Mouse (Mus musculus): ENCODE measurements around the gene Carns1. TPM values are rescaled to one million over a fixed set of nuclear protein-coding genes. Genes with fewer than 3 reads are reported as not detected.
"Not testable (repeated sequence)": the region's sequence is repeated elsewhere in the genome, so short reads cannot be mapped to it uniquely, and the experiment has no call there.

Carns1 gene
- total and polyA plus RNA-seq, 2 experiments from 2014 or later = 20.6 to 119 TPM

GRCm38 (mm10) chr19:4124432-4124831 is 50.8 kb downstream of the Carns1 start:
- Histone ChIP-seq H3K4me2 (ENCODE audit: low read depth, low read length) (no peak overlapping the region), H3K9me3 (replicated peaks; ENCODE audit: control insufficient read depth, low read length) (no peaks in the 10 kb centered on the region), H3K27ac (ENCODE audit: low read depth) (no peak overlapping the region), H3K27me3 (ENCODE audit: control insufficient read depth, insufficient read depth, low read length) (no peaks in the 10 kb centered on the region), H3K36me3 (replicated peaks; ENCODE audit: control insufficient read depth, insufficient read depth, low read length) (peaks cover 16% of the 10 kb centered on the region), H3K4me3 (ENCODE audit: low read depth, low read length) (no peak overlapping the region), H3K9ac (replicated peaks; ENCODE audit: low read depth, low read length) (no peak overlapping the region), H3K4me1 (ENCODE audit: control insufficient read depth, insufficient read depth) (peaks cover 19% of the 10 kb centered on the region)
- 78% methylated on average over 4 of the region's 4 CpGs for WGBS
- ATAC-seq (ENCODE audit: insufficient read depth, low read depth) (no peak), DNase-seq (ENCODE audit: low spot score) (no peak)
- TF ChIP-seq CTCF (IDR thresholded peaks at IDR 0.05; ENCODE audit: low read depth) (no peak), EP300 (IDR thresholded peaks at IDR 0.05; ENCODE audit: low read depth) (no peak)

GRCm38 (mm10) chr19:4122411-4123370 is 52.6 kb downstream of the Carns1 start:
- Histone ChIP-seq H3K4me2 (ENCODE audit: low read depth, low read length) (no peak overlapping the region), H3K4me1 (ENCODE audit: control insufficient read depth, insufficient read depth) (peaks cover 17% of the 10 kb centered on the region), H3K27me3 (ENCODE audit: control insufficient read depth, insufficient read depth, low read length) (no peaks in the 10 kb centered on the region), H3K36me3 (replicated peaks; ENCODE audit: control insufficient read depth, insufficient read depth, low read length) (peaks cover 9% of the 10 kb centered on the region), H3K27ac (ENCODE audit: low read depth) (no peak overlapping the region), H3K9ac (replicated peaks; ENCODE audit: low read depth, low read length) (no peak overlapping the region), H3K9me3 (replicated peaks; ENCODE audit: control insufficient read depth, low read length) (no peaks in the 10 kb centered on the region), H3K4me3 (ENCODE audit: low read depth, low read length) (no peak overlapping the region)
- no peak for TF ChIP-seq EP300 (IDR thresholded peaks at IDR 0.05; ENCODE audit: low read depth)
- 0 out of 2 replicates have a peak, but pooled peaks have one; percentile 2 for TF ChIP-seq CTCF (IDR thresholded peaks at IDR 0.05; ENCODE audit: low read depth)
- no peak for ATAC-seq (ENCODE audit: insufficient read depth, low read depth)
- WGBS = 75% methylated on average over 7 of the region's 7 CpGs
- no peak for DNase-seq (ENCODE audit: low spot score)

GRCm38 (mm10) chr19:4121896-4122295 is 53.4 kb downstream of the Carns1 start:
- not testable (repeated sequence) for DNase-seq (ENCODE audit: low spot score); H3K27ac ChIP-seq (ENCODE audit: low read depth); H3K9ac ChIP-seq (replicated peaks; ENCODE audit: low read depth, low read length); H3K27me3 ChIP-seq (ENCODE audit: control insufficient read depth, insufficient read depth, low read length); ATAC-seq (ENCODE audit: insufficient read depth, low read depth); H3K4me2 ChIP-seq (ENCODE audit: low read depth, low read length); H3K9me3 ChIP-seq (replicated peaks; ENCODE audit: control insufficient read depth, low read length); H3K4me3 ChIP-seq (ENCODE audit: low read depth, low read length)
- WGBS = 55% methylated on average over 6 of the region's 6 CpGs
- H3K36me3 ChIP-seq (replicated peaks; ENCODE audit: control insufficient read depth, insufficient read depth, low read length) = peaks cover 14% of the 10 kb centered on the region
- peaks cover 15% of the 10 kb centered on the region for H3K4me1 ChIP-seq (ENCODE audit: control insufficient read depth, insufficient read depth)

- Histone ChIP-seq H3K36me3 (replicated peaks; ENCODE audit: control insufficient read depth, insufficient read depth, low read length) (peaks cover 15% of the 10 kb centered on the region), H3K27me3 (ENCODE audit: control insufficient read depth, insufficient read depth, low read length) (no peaks in the 10 kb centered on the region), H3K9ac (replicated peaks; ENCODE audit: low read depth, low read length) (no peak overlapping the region; the same call in 1 of the 2 replicates), H3K9me3 (replicated peaks; ENCODE audit: control insufficient read depth, low read length) (no peaks in the 10 kb centered on the region), H3K4me1 (ENCODE audit: control insufficient read depth, insufficient read depth) (peaks cover 9% of the 10 kb centered on the region; the same call in 1 of the 2 replicates), H3K4me3 (ENCODE audit: low read depth, low read length) (peak overlapping the region; percentile 38), H3K4me2 (ENCODE audit: low read depth, low read length) (peak overlapping the region; percentile 57), H3K27ac (ENCODE audit: low read depth) (peak overlapping the region; percentile 63)
- peak; percentile 73 for ATAC-seq (ENCODE audit: insufficient read depth, low read depth)
- WGBS = 3% methylated on average over 38 of the region's 38 CpGs
- DNase-seq (ENCODE audit: low spot score) = peak; percentile 99
- TF ChIP-seq EP300 (IDR thresholded peaks at IDR 0.05; ENCODE audit: low read depth) (no peak), CTCF (IDR thresholded peaks at IDR 0.05; ENCODE audit: low read depth) (no peak)
Measured at GRCm38 (mm10) chr19:4121097-4121805, 54.0 kb downstream of the Carns1 start.

GRCm38 (mm10) chr19:4120496-4120895 is 54.8 kb downstream of the Carns1 start:
- no peak overlapping the region for H3K9ac ChIP-seq (replicated peaks; ENCODE audit: low read depth, low read length)
- DNase-seq (ENCODE audit: low spot score) = no peak
- ATAC-seq (ENCODE audit: insufficient read depth, low read depth) = no peak
- peaks cover 21% of the 10 kb centered on the region for H3K36me3 ChIP-seq (replicated peaks; ENCODE audit: control insufficient read depth, insufficient read depth, low read length)
- H3K9me3 ChIP-seq (replicated peaks; ENCODE audit: control insufficient read depth, low read length) = no peaks in the 10 kb centered on the region
- no peaks in the 10 kb centered on the region for H3K27me3 ChIP-seq (ENCODE audit: control insufficient read depth, insufficient read depth, low read length)
- no peak overlapping the region for H3K4me3 ChIP-seq (ENCODE audit: low read depth, low read length)
- 87% methylated on average over 2 of the region's 2 CpGs for WGBS
- H3K4me2 ChIP-seq (ENCODE audit: low read depth, low read length) = peak overlapping the region; percentile 57
- H3K27ac ChIP-seq (ENCODE audit: low read depth) = no peak overlapping the region
- peaks cover 9% of the 10 kb centered on the region; the same call in 1 of the 2 replicates for H3K4me1 ChIP-seq (ENCODE audit: control insufficient read depth, insufficient read depth)
- TF ChIP-seq EP300 (IDR thresholded peaks at IDR 0.05; ENCODE audit: low read depth) (no peak), CTCF (IDR thresholded peaks at IDR 0.05; ENCODE audit: low read depth) (no peak)

Measured in heart, postnatal 0 days (tissue).